Mouse (Mus musculus) megakaryocyte-erythroid progenitor cell, adult 5-6 weeks (primary cell): ENCODE data around the gene Lcn12. TPM values are rescaled to one million over a fixed set of nuclear protein-coding genes. Genes with fewer than 3 reads are reported as not detected.

Experiments
- ATAC-seq: replicated peaks from 2 replicates; pipeline ENCODE4 v1.8.0; 2016; ENCODE audit warnings: mild to moderate bottlenecking, inconsistent platforms; ENCODE audit not compliant: severe bottlenecking, poor library complexity, low FRiP score, low TSS enrichment
- total RNA-seq, 2 experiments: library from RNA; stranded (forward) in 1 of 2; stranded (reverse) in 1 of 2; fragments of 200-1000, 215-1000 nt in 1 of 2; fragments of >200 nt in 1 of 2; fragmentation: Nextera tagmentation in 1 of 2; gene quantifications; 2 replicates each; pipeline ENCODE4 v1.2.3; 2014 to 2017

Gene Lcn12
- total RNA-seq (2014; fragmentation: Nextera tagmentation) (not detected in 2 replicates), total RNA-seq (2017) (not detected in 2 replicates)

DNA sequence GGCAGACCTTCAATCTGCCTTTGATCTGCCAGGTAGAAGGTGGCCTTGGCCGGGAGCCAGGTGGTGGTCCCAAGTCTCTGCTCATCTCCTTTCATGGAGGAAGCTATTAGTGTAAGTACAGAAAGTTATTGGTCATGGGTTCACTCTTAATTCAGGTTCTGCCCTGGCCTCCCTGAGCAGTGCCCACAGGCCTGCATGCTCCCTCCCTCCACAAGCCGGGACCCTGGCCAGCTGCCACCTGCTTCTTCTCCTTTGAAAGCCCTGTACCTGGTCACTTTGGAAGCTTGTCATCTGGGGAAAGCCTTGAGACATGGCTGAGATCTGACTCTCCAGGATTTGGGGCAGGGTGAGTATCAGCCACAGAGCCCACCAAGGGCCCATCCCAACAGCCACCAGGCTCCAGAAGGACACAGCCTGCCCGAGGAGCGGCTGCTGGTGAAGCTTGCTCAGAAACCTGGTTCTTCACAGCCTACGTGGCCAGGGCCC is at the start of gene Lcn12:
Gene Lcn12 (minus strand): TSS at position 436 of the 486 bp plus-strand sequence.
- ATAC-seq, result no peak

DNA sequence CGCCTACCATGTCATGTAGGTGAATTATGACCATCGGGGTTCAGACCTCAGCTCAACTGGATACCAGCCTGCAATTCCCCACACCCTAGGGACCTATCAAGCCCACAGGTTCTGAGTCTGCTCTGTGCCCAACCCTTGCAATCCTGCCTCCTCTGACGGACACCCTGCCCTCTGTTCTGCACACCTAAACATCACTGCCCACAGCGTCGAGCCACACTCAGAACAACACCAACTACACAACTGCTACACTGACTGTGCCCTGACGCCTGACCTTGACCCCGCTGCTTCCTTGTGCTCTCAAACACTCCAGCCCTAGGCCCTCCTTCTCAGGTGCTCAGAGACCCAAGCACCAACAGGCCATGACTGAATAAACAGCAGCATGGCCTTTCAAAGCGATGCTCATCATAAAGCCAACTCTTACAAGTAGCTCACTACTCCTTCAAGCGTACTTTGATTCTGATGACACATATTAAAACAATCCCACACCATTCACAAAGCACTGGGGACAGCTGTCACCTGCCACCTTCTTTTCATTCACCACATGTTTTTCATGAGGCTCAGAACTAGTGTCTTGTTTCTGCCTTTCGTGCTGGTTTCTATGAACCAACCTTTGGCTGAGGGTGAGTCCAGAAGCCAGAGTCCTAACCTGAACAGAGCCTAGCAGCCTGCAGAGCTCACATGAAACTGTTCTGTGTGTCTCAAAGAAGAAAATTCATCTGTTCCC is 48.1 kb upstream of the Lcn12 start:
- no peak for ATAC-seq

DNA sequence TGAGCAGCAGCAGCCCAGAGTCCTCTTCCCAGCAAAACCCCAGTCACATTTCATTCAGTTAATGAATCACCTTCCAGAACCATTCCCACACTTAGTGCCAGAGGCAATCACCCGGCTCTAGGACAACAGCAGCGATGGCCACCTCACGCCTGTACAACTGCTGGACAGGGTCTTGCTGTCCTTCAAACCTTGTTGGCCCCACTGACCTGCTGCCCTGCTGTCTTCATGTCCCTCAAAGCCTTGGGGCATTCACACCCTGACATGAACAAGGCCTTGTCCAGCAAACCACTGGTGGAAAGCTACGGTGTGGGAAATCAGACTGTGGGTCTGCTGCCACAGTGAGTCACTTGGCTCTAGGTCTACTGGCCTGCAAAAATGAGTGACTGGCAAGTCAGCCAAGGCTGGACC is 46.8 kb upstream of the Lcn12 start:
- no peak for ATAC-seq

DNA sequence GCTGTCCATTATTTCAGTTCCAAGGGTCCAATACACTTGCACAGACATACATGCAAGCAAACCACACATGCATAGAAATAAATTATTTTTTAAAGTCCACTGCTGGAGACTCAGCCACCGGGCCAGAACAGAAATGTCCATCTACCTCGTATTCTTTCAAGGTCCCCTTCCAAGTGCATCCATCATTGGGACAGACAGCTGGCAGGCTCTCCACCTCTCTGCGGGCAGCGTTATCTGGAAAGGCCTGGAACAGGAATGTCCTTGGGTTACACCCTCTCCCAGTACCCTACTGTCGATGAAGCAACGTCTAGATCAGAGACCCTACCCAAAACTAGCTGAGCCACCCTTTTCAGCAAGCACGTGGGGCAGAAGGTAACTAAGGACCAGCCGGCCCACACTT is 42.8 kb upstream of the Lcn12 start:
- no peak for ATAC-seq

DNA sequence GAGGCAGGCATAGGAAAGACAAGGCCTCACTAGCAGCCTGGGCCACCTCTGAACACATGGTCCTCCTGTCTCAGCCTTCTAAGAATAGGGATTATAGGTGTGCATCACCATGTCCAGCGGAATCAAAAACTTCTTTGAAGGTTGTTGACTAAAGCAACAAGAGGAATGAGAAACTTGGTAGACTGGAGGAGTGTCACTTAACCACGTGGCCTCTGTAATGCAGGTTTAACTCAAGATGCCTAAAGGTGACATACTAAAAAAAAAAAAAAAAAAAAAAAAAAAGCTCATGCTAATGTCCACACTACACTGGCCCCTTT is 41.1 kb upstream of the Lcn12 start:
- no peak for ATAC-seq

DNA sequence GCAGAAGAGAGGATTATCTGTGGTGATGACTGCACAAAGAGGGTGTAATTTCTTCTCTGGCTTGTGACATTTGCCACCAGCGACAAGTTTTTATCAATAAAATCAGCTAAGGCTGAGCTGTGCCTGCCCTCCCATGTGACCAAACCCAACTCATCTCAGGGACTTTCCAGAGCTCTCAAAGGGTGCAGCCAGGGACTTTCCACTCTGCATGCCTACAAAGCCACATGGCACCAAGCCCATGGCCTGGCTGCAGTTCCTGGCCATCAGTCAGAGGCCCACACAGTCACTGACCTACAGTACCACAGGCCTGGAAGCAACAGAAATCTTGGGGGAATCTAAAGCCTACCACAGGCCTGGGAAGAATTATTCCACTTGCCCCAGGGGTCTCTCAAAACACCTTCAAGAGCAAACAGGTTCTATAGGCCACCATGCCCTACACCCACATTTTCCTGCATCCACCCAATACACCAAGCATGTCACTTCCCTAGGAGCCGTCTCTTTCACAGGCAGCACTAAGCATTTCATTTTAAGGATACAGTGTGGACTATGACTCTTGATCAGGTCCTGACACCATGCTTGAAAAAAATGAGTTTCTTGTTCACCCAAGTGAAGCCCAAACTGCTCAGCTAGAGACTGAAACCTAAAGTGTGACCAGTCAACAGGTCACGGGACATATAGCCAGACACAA is 40.6 kb upstream of the Lcn12 start:
- ATAC-seq, result peak; percentile 84

DNA sequence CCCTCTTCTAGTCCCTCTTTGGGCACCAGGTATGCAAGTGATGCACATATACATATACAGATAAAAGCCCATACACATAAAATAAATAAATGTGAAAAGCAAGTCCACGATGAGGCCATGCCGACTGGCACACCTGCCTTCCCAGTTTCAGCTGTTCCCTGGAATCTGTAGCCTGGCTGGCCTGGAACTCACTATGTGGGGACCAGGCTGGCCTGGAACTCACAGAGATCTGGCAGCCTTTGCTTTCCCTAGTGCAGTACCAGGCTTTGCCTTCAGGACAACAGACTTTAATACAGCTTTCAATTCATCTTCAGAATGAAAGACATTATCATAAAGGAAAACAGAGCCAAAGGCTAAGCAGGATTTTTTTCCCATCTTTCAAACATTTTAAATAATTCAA is 40.0 kb upstream of the Lcn12 start:
- no peak for ATAC-seq

DNA sequence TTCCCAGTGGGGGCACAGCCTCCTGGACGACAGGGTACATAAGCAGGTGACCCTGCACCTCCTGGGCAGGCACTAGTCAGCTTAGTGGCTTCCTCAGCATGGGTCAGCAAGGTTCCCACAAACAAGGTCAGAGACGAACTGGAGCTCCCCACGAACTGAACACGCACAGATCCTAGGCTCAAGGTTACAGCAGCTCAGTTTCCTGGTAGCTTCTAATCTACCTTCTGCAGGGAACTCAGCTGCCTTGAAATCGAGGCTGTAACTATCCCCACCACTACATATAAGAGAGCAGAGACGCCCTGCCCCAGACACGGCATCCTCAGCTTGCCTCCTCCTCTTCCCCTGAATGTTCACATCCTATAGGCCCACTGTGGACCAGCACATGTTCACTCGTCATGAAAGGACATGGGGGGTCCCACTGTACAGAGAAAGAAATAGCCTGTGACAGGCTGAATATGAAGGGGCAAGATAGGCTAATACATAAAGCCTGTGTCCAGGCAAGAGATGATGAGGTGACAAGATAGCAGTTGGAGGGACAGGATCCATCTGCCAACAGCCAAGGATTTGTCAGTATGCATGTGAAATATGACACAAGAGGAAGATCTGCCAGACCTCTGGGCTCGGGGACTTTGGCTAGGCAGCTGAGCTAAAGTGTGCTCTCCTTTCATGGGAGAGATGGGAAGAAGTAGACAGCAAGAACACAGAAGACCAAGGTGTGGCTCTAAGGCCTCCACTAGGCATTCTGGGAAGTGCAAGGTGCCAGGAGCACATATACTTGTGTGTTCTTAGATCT is 33.0 kb upstream of the Lcn12 start:
- ATAC-seq, result no peak

DNA sequence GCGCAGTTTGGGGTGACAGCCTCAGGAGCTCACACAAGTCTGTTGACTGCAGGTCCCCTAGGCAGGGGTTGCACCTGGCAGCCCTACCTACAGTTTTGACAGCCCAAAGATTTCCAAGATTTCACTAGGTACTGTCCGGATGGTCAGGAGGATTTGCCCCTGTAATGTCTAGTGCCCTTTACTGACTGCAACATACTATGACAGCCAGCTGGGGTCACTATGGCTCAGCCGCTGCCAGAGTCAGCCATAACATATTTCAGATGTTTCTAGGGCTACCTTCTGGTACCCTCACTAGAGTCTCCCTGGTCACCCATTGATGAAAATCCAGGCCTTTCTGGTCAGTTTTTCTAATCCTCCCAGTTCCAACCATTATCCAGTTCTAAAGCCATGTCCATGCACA is 16.2 kb upstream of the Lcn12 start:
- ATAC-seq, result no peak

DNA sequence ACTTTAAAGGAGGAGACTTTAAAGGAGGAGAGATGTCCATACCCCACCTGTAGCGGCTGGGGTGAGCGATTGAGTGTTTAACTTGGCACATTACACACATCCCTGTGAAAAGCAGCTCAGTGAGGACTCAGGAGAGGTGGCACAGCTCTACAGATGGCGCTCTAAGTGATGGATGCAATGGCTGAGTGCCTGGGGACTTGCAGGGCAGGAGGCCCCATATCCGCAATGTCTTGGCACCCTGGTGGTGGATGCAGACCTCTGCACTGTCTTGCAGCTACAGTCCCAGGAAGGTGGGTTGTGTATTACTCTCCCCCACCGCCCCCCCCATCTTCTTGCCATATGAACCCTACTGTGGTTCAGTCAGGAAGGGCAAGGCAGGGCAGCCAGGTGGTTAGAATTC is 13.3 kb upstream of the Lcn12 start:
- peak; percentile 75 for ATAC-seq

DNA sequence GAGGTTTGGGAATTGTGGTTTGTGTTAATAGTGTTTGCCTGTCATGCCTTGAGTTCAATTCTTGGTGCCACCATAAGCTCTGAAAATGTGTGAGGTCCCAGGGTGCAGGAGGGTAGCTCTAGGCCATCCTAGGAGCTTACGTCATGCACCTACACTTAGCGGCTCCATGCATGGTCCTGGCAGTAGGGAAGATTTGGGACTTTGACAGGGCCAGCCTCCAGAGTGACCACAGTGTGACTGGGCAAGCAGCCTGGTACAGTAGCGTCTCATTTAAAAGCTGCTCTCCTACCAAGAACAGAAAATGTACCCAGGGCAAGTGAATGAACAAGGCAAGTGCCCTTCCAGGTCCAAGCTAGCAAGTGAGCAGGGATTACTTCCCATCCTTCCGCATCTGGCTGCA is 12.1 kb upstream of the Lcn12 start:
- no peak for ATAC-seq

DNA sequence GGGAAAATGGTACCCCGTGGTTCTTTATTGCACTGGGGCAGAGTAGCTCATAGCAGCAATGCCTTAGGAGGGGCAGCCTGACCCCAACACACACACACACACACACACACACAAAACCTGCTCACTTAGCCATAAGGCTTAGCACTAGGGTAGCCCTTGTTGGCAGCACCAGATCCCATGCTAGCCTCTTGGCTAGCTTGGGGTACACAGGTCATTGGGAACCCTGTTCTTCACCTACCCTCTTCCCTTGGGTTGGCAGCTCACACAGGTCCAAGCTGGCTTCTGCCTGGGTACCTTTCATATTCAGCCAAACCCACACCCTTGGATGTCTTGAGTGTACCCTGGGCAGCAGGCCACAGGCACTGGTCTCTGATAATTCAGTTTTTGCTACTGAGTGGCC is 11.3 kb upstream of the Lcn12 start:
- no peak for ATAC-seq

DNA sequence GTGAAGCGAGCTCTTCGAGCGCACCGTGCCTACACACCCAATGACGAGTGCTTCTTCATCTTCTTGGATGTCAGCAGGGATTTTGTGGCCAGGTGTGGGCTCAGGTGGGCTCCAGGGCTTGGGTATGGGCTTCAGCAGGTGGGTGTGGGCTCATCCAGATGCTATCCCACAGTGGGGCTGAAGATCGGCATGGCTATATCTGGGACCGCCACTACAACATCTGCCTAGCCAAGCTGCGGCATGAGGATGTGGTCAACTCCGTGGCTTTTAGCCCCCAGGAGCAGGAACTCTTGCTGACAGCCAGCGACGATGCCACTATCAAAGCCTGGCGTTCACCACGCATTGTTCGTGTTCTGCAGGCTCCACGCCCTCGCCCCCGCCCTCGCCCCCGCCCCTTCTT is 10.8 kb upstream of the Lcn12 start:
- no peak for ATAC-seq

DNA sequence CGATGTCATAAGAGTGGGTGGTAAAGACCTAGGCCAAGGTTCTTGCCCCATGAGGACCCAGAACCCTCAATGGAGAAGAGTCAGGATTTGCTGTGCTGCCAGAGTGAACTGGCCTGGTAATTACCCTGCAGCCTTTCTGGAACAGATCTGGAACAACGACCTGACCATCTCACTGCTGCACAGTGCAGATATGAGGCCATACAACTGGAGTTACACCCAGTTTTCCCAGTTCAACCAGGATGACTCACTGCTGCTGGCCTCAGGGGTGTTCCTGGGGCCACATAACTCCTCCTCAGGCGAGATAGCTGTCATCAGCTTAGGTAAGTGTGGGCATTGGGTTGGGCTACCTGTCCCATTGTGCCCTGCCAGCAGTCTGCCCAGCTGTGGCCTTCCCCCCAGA is 9.0 kb upstream of the Lcn12 start:
- ATAC-seq, result peak; percentile 22; the same call in 1 of the 2 replicates

DNA sequence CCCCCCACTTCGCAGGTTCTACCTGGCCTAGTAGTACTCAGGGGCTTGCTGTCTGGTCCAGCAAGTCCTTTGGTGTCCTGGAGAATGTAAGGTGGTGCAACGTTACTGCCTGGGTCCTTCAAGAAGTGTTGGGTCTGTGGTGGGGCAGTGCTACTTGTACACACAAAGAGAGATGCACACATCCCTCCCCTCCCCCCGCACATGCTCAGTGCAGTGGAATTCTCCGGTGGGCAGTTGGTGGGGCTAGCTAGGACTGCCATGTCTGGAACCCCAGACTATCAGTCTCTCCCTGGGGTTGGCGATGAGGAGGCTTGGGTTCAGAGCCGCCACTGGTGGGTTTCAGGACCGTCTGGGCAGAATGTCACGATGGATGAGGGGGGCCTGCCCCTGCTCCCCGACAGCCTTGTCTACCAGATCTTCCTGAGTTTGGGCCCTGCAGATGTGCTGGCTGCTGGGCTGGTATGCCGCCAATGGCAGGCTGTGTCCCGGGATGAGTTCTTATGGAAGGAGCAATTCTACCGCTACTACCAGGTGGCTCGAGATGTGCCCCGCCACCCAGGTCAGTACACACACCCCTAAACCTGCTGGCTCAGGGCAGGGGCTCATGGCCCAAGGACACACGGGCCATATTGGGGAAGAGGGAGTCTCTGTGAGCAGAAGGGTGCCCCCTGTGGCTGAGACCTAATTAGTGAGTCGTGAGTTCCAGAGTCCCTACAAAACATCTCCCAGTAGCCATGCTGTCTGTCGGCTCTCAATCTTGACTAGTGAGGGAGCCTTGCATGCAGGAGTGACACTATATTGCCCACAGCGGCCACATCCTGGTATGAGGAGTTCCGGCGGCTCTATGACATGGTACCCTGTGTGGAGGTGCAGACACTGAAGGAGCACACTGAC is 8.1 kb upstream of the Lcn12 start, which contains the start of gene C8g:
Gene C8g (minus strand): TSS at position 127 of the 894 bp plus-strand sequence.
- ATAC-seq, result no peak

DNA sequence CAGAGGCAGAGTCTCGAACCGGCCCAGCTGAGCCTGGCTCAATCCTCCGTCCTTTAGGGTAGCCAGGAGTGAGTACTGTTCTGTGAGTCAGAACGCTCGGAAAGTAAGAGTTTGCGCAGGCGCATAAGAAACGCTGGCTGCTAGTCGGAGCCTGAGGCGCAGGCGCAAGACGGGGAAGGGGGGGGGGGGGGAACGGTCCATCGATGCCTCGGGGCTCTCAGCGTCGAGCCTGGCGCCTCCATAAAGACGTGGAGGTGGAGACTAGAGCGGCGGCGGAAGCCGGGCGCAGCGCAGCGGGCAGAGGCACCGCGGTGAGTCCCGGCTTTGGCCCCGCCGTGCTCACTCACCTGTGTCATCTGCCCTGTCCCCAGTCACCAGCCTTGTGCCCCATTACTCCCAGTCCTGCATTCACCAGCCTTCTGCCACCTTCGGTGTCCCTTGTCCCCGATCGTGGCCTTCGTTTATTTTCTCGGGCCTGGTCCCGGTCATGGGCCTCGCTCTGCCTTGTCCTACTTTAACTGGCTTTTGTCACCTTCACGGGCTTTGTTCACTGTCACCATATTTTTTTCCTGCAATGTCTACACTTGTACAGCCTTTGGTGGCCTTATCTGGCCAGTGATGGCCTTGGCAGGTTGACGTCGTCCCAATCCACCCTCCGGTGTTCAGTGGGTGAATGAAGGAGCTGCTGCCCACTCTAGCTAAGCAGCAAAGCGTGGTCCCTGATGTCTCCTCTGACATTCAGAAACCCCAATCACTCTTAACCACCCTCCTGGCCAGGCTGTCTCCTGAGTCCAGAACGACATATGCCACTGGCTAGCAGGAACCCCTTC is 7.1 kb upstream of the Lcn12 start, which contains the start of gene Fbxw5:
Gene Fbxw5 (plus strand): TSS at position 175 of the 830 bp plus-strand sequence.
- ATAC-seq, result peak; percentile 72

DNA sequence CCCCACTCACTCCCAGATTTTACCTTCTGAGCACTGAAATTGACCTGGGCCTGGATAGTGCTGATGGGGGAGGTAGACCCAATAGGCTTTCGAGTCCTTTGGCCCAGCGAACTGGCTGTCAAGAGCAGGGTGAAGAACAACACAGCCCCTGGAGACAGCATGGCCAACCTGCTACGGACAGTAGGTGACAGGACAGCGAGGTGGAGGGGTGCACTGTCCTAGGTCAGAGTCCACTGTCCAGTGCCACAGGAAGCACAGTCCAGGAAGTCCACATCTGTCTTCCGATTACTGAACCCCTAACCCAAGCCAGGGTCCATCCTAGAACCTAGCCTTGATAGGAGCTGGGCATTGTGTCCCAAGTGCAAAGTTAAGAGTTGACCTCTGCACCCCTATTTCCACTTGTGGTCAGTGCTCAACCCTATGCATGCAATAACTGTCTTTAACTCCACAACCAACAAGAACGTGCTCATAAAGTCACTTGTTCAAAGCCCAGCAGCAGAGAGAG is 6.4 kb upstream of the Lcn12 start:
- ATAC-seq, result no peak
